Mouse (Mus musculus) kidney, embryonic 15.5 days (tissue): ENCODE measurements around the gene Ptgr2. TPM values are rescaled to one million over a fixed set of nuclear protein-coding genes. Genes with fewer than 3 reads are reported as not detected.
A peak's percentile ranks its signal among the peaks of the same experiment; 100 is the strongest.
"Not testable (repeated sequence)": the region's sequence is repeated elsewhere in the genome, so short reads cannot be mapped to it uniquely, and the experiment has no call there.

Experiments used
- ATAC-seq: fragments of 200-750 bp; cut with Nextera tagmentation; replicated peaks from 2 replicates; pipeline ENCODE4 v1.8.0; 2017; ENCODE audit warnings: moderate TSS enrichment; ENCODE audit not compliant: low FRiP score
- H3K27ac ChIP-seq: fragments of 300-500 bp; sonication (generic); 2 replicates; pipeline ENCODE4 v1.5.1; 2015; ENCODE audit warnings: mild to moderate bottlenecking, inconsistent platforms
- H3K27me3 ChIP-seq: fragments of 300-500 bp; sonication (generic); 2 replicates; pipeline ENCODE4 v1.6.1; 2015; ENCODE audit warnings: inconsistent platforms
- H3K36me3 ChIP-seq: fragments of 300-500 bp; sonication (generic); 2 replicates; pipeline ENCODE4 v1.6.1; 2015; ENCODE audit warnings: inconsistent platforms
- H3K4me1 ChIP-seq: fragments of 300-500 bp; sonication (generic); 2 replicates; pipeline ENCODE4 v1.6.1; 2015; ENCODE audit warnings: inconsistent platforms
- H3K4me2 ChIP-seq: fragments of 300-500 bp; sonication (generic); 2 replicates; pipeline ENCODE4 v1.6.1; 2015; ENCODE audit warnings: moderate library complexity, mild to moderate bottlenecking, inconsistent platforms
- H3K4me3 ChIP-seq: fragments of 300-500 bp; sonication (generic); replicated peaks from 2 replicates; pipeline ENCODE4 v1.5.1; 2015; ENCODE audit warnings: mild to moderate bottlenecking, inconsistent platforms
- H3K9ac ChIP-seq: fragments of 300-500 bp; sonication (generic); 2 replicates; pipeline ENCODE4 v1.6.1; 2015; ENCODE audit warnings: mild to moderate bottlenecking, inconsistent platforms
- H3K9me3 ChIP-seq: fragments of 300-500 bp; sonication (generic); replicated peaks from 2 replicates; pipeline ENCODE4 v1.6.1; 2016; ENCODE audit warnings: inconsistent platforms
- WGBS: fragments of 180-500 bp; shearing (Covaris S2); methylation state at CpG from one replicate; pipeline ENCODE4 v1.1.7; 2015; ENCODE audit warnings: mixed read lengths; 5-methylcytosine and 5-hydroxymethylcytosine counted together
- polyA plus RNA-seq: library from polyadenylated mRNA; unstranded; fragments of >200 nt; fragmentation: Nextera tagmentation; extraction: Ambion mirVana; gene quantifications from 2 replicates; pipeline ENCODE4 v1.2.1, GENCODE M21; 2015

The Ptgr2 gene
- polyA plus RNA-seq, 1 experiment from 2014 or later: 25.4 TPM

- Histone ChIP-seq H3K27ac (peak overlapping the region; percentile 99), H3K9ac (peak overlapping the region; percentile 98), H3K9me3 (no peaks in the 10 kb centered on the region), H3K4me1 (peaks cover 26% of the 10 kb centered on the region), H3K36me3 (no peaks in the 10 kb centered on the region; the same call in 1 of the 2 replicates), H3K4me2 (peak overlapping the region; percentile 86), H3K4me3 (peak overlapping the region; percentile 100), H3K27me3 (no peaks in the 10 kb centered on the region)
- 33% methylated on average over 7 of the region's 7 CpGs for WGBS
- no peak for ATAC-seq
Measured at GRCm38 (mm10) chr12:84316006-84316405, 31.0 kb downstream of the Ptgr2 start.

- H3K27ac ChIP-seq: peak within 1 kb of the TSS; percentile 99
- peak within 1 kb of the TSS; percentile 100 for H3K4me3 ChIP-seq
- peaks cover 26% of the 10 kb centered on the region for H3K4me1 ChIP-seq
- ATAC-seq: peak; percentile 97
- H3K9ac ChIP-seq: peak within 1 kb of the TSS; percentile 98
- H3K27me3 ChIP-seq: no peaks in the 10 kb centered on the region
- no peaks in the 10 kb centered on the region; the same call in 1 of the 2 replicates for H3K36me3 ChIP-seq
- WGBS: under 1% methylated on average over 76 of the region's 77 CpGs
- H3K4me2 ChIP-seq: peak within 1 kb of the TSS; percentile 86
- H3K9me3 ChIP-seq: no peaks in the 10 kb centered on the region
Measured at GRCm38 (mm10) chr12:84316721-84317621, 31.9 kb downstream of the Ptgr2 start, which contains the start of gene Zfp410. Zfp410 (plus strand) TSS chr12:84316852.

- H3K9me3 ChIP-seq: no peaks in the 10 kb centered on the region
- H3K36me3 ChIP-seq: peaks cover 75% of the 10 kb centered on the region
- 0 out of 2 replicates have a peak, but pooled peaks cover 3% of the 10 kb centered on the region for H3K4me1 ChIP-seq
- ATAC-seq: no peak
- H3K4me3 ChIP-seq: no peak overlapping the region
- no peak overlapping the region for H3K9ac ChIP-seq
- no peaks in the 10 kb centered on the region for H3K27me3 ChIP-seq
- WGBS: 63% methylated on average over 4 of the region's 4 CpGs
- peak overlapping the region; percentile 27; the same call in 1 of the 2 replicates for H3K27ac ChIP-seq
- H3K4me2 ChIP-seq: no peak overlapping the region
Measured at GRCm38 (mm10) chr12:84327111-84327512, 42.1 kb downstream of the Ptgr2 start.

GRCm38 (mm10) chr12:84336963-84337625 is 52.1 kb downstream of the Ptgr2 start:
- Histone ChIP-seq H3K36me3 (peaks cover 93% of the 10 kb centered on the region), H3K9me3 (no peaks in the 10 kb centered on the region), H3K27me3 (no peaks in the 10 kb centered on the region), H3K4me3 (no peak overlapping the region), H3K4me1 (no peaks in the 10 kb centered on the region), H3K27ac (no peak overlapping the region), H3K9ac (no peak overlapping the region), H3K4me2 (no peak overlapping the region)
- no peak for ATAC-seq
- 91% methylated on average over 11 of the region's 11 CpGs for WGBS

- H3K9ac ChIP-seq: no peak overlapping the region
- peaks cover 59% of the 10 kb centered on the region for H3K36me3 ChIP-seq
- H3K4me3 ChIP-seq: no peak overlapping the region
- ATAC-seq: no peak
- no peak overlapping the region for H3K4me2 ChIP-seq
- H3K9me3 ChIP-seq: no peaks in the 10 kb centered on the region
- WGBS: 48% methylated on average over 2 of the region's 2 CpGs
- H3K27ac ChIP-seq: no peak overlapping the region
- no peaks in the 10 kb centered on the region for H3K4me1 ChIP-seq
- H3K27me3 ChIP-seq: no peaks in the 10 kb centered on the region
Measured at GRCm38 (mm10) chr12:84347192-84347591, 62.2 kb downstream of the Ptgr2 start.

GRCm38 (mm10) chr12:84358699-84359098 is 73.7 kb downstream of the Ptgr2 start:
- not testable (repeated sequence) for H3K9ac ChIP-seq, H3K27ac ChIP-seq, H3K4me2 ChIP-seq, H3K4me3 ChIP-seq, H3K9me3 ChIP-seq, H3K27me3 ChIP-seq, ATAC-seq, H3K36me3 ChIP-seq
- H3K4me1 ChIP-seq: peaks cover 13% of the 10 kb centered on the region
- WGBS: 76% methylated on average over 2 of the region's 2 CpGs

GRCm38 (mm10) chr12:84361555-84362489 is 76.8 kb downstream of the Ptgr2 start, which contains the start of the genes Coq6 and Fam161b:
Coq6 (plus strand) TSS chr12:84361657.
Fam161b (minus strand) TSS chr12:84361833.
- Histone ChIP-seq H3K4me1 (peaks cover 16% of the 10 kb centered on the region), H3K27me3 (no peaks in the 10 kb centered on the region), H3K27ac (peak within 1 kb of the TSS; percentile 61; the same call in 1 of the 2 replicates), H3K4me3 (peak within 1 kb of the TSS; percentile 83), H3K9me3 (no peaks in the 10 kb centered on the region), H3K9ac (peak within 1 kb of the TSS; percentile 74), H3K4me2 (peak within 1 kb of the TSS; percentile 81), H3K36me3 (peaks cover under 1% of the 10 kb centered on the region; the same call in 1 of the 2 replicates)
- under 1% methylated on average over 51 of the region's 51 CpGs for WGBS
- peak; percentile 98 for ATAC-seq

- Histone ChIP-seq H3K9me3 (no peaks in the 10 kb centered on the region), H3K4me1 (peaks cover 16% of the 10 kb centered on the region), H3K4me3 (peak overlapping the region; percentile 83), H3K9ac (peak overlapping the region; percentile 74), H3K4me2 (peak overlapping the region; percentile 81), H3K27ac (no peak overlapping the region), H3K36me3 (peaks cover 10% of the 10 kb centered on the region), H3K27me3 (no peaks in the 10 kb centered on the region)
- 37% methylated on average over 2 of the region's 2 CpGs for WGBS
- no peak for ATAC-seq
Measured at GRCm38 (mm10) chr12:84362872-84363271, 77.8 kb downstream of the Ptgr2 start.

- 84% methylated on average over 9 of the region's 9 CpGs for WGBS
Measured at GRCm38 (mm10) chr12:84364291-84364690, 79.3 kb downstream of the Ptgr2 start.

GRCm38 (mm10) chr12:84365137-84365536 is 80.1 kb downstream of the Ptgr2 start:
- Histone ChIP-seq H3K4me2 (no peak overlapping the region), H3K4me3 (no peak overlapping the region), H3K27ac (no peak overlapping the region), H3K9ac (no peak overlapping the region), H3K27me3 (no peaks in the 10 kb centered on the region), H3K36me3 (peaks cover 33% of the 10 kb centered on the region), H3K9me3 (no peaks in the 10 kb centered on the region), H3K4me1 (peaks cover 16% of the 10 kb centered on the region)
- ATAC-seq: no peak
- 92% methylated on average over 6 of the region's 6 CpGs for WGBS

More at GRCm38 (mm10) chr12:84364291-84364690, 79.3 kb downstream of the Ptgr2 start:
- H3K4me2 ChIP-seq: no peak overlapping the region
- H3K27ac ChIP-seq: no peak overlapping the region
- peaks cover 25% of the 10 kb centered on the region for H3K36me3 ChIP-seq
- no peak overlapping the region for H3K4me3 ChIP-seq
- ATAC-seq: no peak
- no peak overlapping the region for H3K9ac ChIP-seq
- no peaks in the 10 kb centered on the region for H3K9me3 ChIP-seq
- H3K4me1 ChIP-seq: peaks cover 16% of the 10 kb centered on the region
- no peaks in the 10 kb centered on the region for H3K27me3 ChIP-seq
